Comparison of ENCODE assay signal across 9 mouse cellular contexts in genomic region chr1:168598191-168598667, GRCm38 (mm10).
DNase-seq lines count a peak whose midpoint lies in the region; ATAC-seq lines count a peak whose summit lies in the region.
"Had no signal": no experiment of that assay in that cellular context is flagged by ENCODE, and none has a peak within 500 bp of the region (broad histone marks: within the 10 kb centered on the region; RNA-seq: fewer than 3 reads in every experiment).

No protein-coding gene starts in this region.

- H3K4me3 ChIP-seq in kidney, embryonic 14.5 days (ENCODE audit: low read length) = peak overlapping the region; percentile 3; the same call in 1 of the 2 replicates
- H3K4me3 ChIP-seq in embryonic facial prominence, embryonic 15.5 days (replicated peaks) = peak overlapping the region; percentile 21
- no peak overlapping the region for H3K4me3 ChIP-seq in limb, embryonic 11.5 days (ENCODE audit: low read depth, low read length)
- H3K4me3 ChIP-seq in neural tube, embryonic 12.5 days = no peak overlapping the region
- H3K4me3 ChIP-seq: erythroblast, embryonic 14.5 days had no signal

- H3K9ac ChIP-seq in kidney, embryonic 14.5 days (ENCODE audit: low read depth, low read length) = no peak overlapping the region; the same call in 1 of the 2 replicates
- no peak overlapping the region for H3K9ac ChIP-seq in embryonic facial prominence, embryonic 15.5 days
- no peak overlapping the region for H3K9ac ChIP-seq in limb, embryonic 11.5 days (ENCODE audit: low read length)
- H3K9ac ChIP-seq in neural tube, embryonic 12.5 days = no peak overlapping the region

- peak overlapping the region; percentile 44 for H3K4me2 ChIP-seq in kidney, embryonic 14.5 days (replicated peaks; ENCODE audit: low read depth, low read length)
- peak overlapping the region; percentile 40 for H3K4me2 ChIP-seq in embryonic facial prominence, embryonic 15.5 days (replicated peaks)
- no peak overlapping the region for H3K4me2 ChIP-seq in limb, embryonic 11.5 days (ENCODE audit: low read depth, severe bottlenecking)
- H3K4me2 ChIP-seq in neural tube, embryonic 12.5 days (replicated peaks) = peak overlapping the region; percentile 39

- no peaks in the 10 kb centered on the region for H3K27me3 ChIP-seq in kidney, embryonic 14.5 days (ENCODE audit: control insufficient read depth, insufficient read depth, low read length)
- H3K27me3 ChIP-seq in embryonic facial prominence, embryonic 15.5 days = no peaks in the 10 kb centered on the region
- H3K27me3 ChIP-seq in limb, embryonic 11.5 days (ENCODE audit: control insufficient read depth, insufficient read depth, low read length) = no peaks in the 10 kb centered on the region
- H3K27me3 ChIP-seq in neural tube, embryonic 12.5 days (replicated peaks) = no peaks in the 10 kb centered on the region

- ATAC-seq in kidney, embryonic 14.5 days (ENCODE audit: low FRiP score, low TSS enrichment) = peak; percentile 90
- no peak for ATAC-seq in embryonic facial prominence, embryonic 15.5 days (ENCODE audit: insufficient number of reproducible peaks, low FRiP score, low TSS enrichment, low read depth)
- no peak for ATAC-seq in limb, embryonic 11.5 days (ENCODE audit: insufficient number of reproducible peaks, low FRiP score, low TSS enrichment, low read depth)
- no peak for ATAC-seq in neural tube, embryonic 12.5 days (ENCODE audit: low FRiP score, low read depth)
- ATAC-seq in megakaryocyte, adult 5-6 weeks (ENCODE audit: poor library complexity, severe bottlenecking) = no peak

- DNase-seq in kidney, adult 18-20 months = no peak
- peak; percentile 23 for DNase-seq in limb, embryonic 11.5 days (ENCODE audit: low spot score)
- no peak for DNase-seq in cerebellum, adult 9-11 months
- no peak for DNase-seq in cerebellum, adult 9-10 months

- no peaks in the 10 kb centered on the region for H3K9me3 ChIP-seq in kidney, embryonic 14.5 days (ENCODE audit: control insufficient read depth, low read length)
- H3K9me3 ChIP-seq in embryonic facial prominence, embryonic 15.5 days (replicated peaks) = no peaks in the 10 kb centered on the region
- H3K9me3 ChIP-seq in limb, embryonic 11.5 days (ENCODE audit: control insufficient read depth, low read length) = no peaks in the 10 kb centered on the region
- no peaks in the 10 kb centered on the region for H3K9me3 ChIP-seq in neural tube, embryonic 12.5 days

- peaks cover 10% of the 10 kb centered on the region; the same call in 1 of the 2 replicates for H3K4me1 ChIP-seq in kidney, embryonic 14.5 days (ENCODE audit: control insufficient read depth, insufficient read depth, low read length)
- peaks cover 14% of the 10 kb centered on the region for H3K4me1 ChIP-seq in embryonic facial prominence, embryonic 15.5 days
- 0 out of 2 replicates have a peak, but pooled peaks cover 7% of the 10 kb centered on the region for H3K4me1 ChIP-seq in limb, embryonic 11.5 days (ENCODE audit: control insufficient read depth, insufficient read depth, low read length)
- H3K4me1 ChIP-seq in neural tube, embryonic 12.5 days = 0 out of 2 replicates have a peak, but pooled peaks cover 14% of the 10 kb centered on the region

- no peak overlapping the region for H3K27ac ChIP-seq in kidney, embryonic 14.5 days (ENCODE audit: low read depth, low read length)
- no peak overlapping the region for H3K27ac ChIP-seq in embryonic facial prominence, embryonic 15.5 days (replicated peaks)
- H3K27ac ChIP-seq in limb, embryonic 11.5 days (replicated peaks; ENCODE audit: low read depth, low read length) = no peak overlapping the region
- H3K27ac ChIP-seq in neural tube, embryonic 12.5 days = no peak overlapping the region

- no peaks in the 10 kb centered on the region for H3K36me3 ChIP-seq in kidney, embryonic 14.5 days (ENCODE audit: control insufficient read depth, insufficient read depth, low read length)
- no peaks in the 10 kb centered on the region for H3K36me3 ChIP-seq in embryonic facial prominence, embryonic 15.5 days
- H3K36me3 ChIP-seq in limb, embryonic 11.5 days (ENCODE audit: control insufficient read depth, insufficient read depth, low read length) = no peaks in the 10 kb centered on the region
- H3K36me3 ChIP-seq in neural tube, embryonic 12.5 days = no peaks in the 10 kb centered on the region

- WGBS in kidney, embryonic 14.5 days = 8% methylated on average over 11 of the region's 11 CpGs
- WGBS in embryonic facial prominence, embryonic 15.5 days = 6% methylated on average over 11 of the region's 11 CpGs
- WGBS in limb, embryonic 11.5 days = 32% methylated on average over 11 of the region's 11 CpGs
- WGBS in neural tube, embryonic 12.5 days = 21% methylated on average over 11 of the region's 11 CpGs

Comparison
In these comparisons a context has a peak if more than half of its experiments do, and no peak if none do; other contexts are left out.
1. H3K4me3 ChIP-seq: peak in kidney, embryonic 14.5 days (single experiment) and embryonic facial prominence, embryonic 15.5 days (single experiment); none in limb, embryonic 11.5 days (single experiment) and neural tube, embryonic 12.5 days (single experiment).